Mouse (Mus musculus): ENCODE measurements at regions not wholly inside any gene's neighbourhood (a gene's known extent, or its start where the extent isn't known, plus 50 kb on each side); places are given as distances from the start of the nearest gene placed in this dataset. TPM values are rescaled to one million over a fixed set of nuclear protein-coding genes. Genes with fewer than 3 reads are reported as not detected.

Small RNA genes in the stretch of these regions (microRNA-seq; reads per million reads assigned to microRNA genes)
- gene Gm24271 = not detected

Data from adrenal gland, postnatal 36 days (tissue).